Mouse (Mus musculus): Measurements from ENCODE around the gene Medag.
A peak's percentile ranks its signal among the peaks of the same experiment; 100 is the strongest.

Medag gene

GRCm38 (mm10) chr5:149385228-149385961, 26.2 kb upstream of the Medag start:
- peak; percentile 63 for DNase-seq (ENCODE audit: low read depth)

- peak; percentile 64 for DNase-seq (ENCODE audit: low read depth)
These were observed 25.2 kb upstream of the Medag start for GRCm38 (mm10) chr5:149386294-149386850.

DNA sequence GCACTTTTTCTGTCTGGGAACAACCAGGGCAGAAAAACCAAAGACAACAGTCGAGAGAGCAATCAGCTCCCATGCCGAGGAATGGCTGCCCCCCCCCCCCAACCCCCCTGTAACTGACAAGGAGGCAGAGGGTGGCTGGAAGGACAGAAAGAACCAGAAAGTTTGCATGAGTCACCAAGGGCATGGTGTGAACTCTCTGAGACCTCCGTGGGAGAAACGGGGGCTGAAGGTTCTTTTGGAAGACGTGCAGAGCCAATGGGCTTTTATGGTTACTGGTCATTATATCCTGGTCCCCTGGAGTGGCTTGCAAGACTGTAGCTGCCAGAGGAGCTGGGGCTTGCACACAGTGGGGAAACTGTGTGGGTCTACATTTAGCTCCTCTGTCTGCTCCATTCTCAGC, 22.6 kb upstream of the Medag start:
- peak; percentile 69 for DNase-seq (ENCODE audit: low read depth)

GRCm38 (mm10) chr5:149389548-149390211, 21.9 kb upstream of the Medag start:
- DNase-seq (ENCODE audit: low read depth), result peak; percentile 95

DNA sequence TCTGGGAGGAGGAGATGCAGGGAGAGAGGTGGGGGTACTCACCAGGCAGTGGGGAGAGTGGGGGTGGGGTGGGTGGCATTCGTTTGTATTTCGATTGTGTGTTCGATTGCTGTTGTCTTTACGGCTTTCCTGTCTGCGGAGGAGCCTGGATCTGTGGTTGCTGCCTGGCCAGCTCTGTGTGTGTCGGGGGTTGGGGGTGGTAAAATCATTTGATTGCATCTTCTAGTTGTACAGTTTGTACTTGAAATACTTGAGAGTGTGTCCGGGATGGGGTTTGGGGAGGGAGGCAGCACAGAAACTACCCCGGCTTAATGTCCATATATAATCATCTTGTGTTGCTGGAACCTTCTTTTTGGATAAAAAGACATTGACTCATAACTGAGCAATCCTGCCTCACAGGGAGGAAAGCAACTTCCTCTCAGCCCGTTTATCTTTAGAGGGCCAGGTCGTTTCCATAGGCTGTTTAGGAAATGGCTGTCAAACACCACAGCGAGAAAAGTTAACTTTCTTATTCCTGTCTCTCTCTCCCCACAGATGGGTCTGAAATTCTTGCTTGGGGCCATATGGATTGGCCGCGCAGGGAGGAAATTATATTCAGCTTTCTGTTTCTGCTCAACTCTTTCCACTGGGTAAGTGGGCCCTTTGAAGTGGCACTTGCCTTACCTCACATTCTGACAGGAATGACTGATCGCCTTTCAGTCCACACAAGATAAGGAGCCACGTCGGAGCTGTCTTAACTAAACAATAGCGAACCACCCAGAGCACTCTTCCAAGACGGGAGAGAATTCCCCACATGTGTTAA, 19.8 kb upstream of the Medag start:
- DNase-seq (ENCODE audit: low read depth), result peak; percentile 83

- DNase-seq (ENCODE audit: low read depth), result peak; percentile 59
These were observed 19.0 kb upstream of the Medag start for GRCm38 (mm10) chr5:149392420-149392988.

DNA sequence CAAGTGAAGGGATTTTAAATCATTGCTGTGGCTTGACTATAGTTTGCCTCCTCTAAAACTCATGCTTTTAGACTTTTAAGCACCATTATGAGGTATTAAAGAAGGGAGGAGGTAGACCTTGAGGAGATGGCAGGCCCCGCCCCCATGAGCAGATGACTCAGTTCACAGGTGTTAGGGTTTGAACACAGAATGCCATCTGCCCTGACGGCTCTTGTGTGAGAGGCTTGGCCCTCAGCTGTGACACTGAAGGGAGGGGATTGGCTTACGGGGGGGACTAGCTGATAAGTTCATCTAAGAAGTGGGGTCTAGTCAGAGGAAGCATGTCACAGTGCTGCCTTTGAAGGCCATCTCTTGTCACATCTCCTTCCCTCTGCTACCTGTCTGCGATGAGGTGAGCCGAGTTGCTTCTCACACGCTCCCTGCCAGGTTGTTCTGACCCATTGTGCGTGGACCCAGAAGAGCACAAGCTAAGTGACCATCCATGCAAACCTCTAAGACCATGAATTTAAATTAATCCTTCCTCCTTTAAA, 10.0 kb upstream of the Medag start:
- no peak for DNase-seq (ENCODE audit: low read depth)

DNA sequence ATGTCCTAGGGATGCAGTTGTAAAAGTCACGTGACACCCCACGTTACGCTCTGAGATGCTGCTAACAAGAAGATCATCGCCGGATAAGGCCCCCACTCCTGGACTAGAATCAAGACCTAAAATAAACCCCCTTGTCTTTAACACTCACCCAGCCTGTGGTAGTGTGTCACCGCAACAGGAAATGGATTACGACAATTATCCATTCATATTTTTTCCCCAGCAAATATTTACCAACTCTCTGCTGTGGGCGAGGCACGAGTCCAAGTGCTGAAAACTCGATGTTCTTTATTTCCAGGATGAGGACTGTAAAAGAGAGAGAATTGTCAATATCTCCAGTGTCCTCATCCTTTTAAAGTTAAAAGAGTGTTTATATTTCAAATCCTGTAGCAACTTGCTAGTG, 9.5 kb upstream of the Medag start:
- no peak for DNase-seq (ENCODE audit: low read depth)

DNA sequence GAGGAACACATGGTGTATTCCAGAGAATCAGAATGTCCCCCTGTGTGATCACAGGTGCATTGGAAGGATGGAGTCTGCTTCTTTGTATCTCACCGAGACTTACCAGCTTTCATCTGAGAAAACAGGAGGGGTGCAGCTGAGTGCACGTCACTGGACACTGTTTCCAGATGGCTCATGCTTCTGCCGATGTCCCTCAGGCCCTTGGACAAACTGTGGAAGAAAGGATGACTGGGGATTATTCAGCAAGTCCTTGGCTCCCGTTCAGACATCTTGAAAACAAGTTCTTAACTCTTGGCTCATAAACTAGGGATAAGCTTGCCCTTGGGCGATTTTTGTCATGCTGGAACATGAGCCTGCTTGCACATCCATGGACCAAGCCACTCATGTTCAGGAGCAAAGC, 8.2 kb upstream of the Medag start:
- DNase-seq (ENCODE audit: low read depth), result peak; percentile 94

DNA sequence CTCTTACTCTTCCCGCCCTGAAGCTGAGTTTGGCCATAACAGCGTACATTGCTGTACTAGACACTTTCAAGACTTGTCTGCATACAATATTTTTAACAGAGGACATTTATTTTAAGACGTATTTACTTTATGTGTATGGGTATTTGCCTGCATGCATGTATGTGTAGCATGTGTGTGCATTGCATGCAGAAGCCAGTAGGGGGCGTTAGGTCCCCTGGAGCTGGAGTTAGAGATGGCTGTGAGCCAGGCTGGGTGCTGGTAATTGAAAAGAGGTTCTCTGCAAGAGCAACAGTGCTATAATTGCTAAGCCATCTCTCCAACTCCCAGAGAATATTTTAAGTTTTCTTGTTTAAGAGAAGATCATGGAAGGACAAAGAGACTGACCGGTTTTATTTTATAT, 6.8 kb upstream of the Medag start:
- DNase-seq (ENCODE audit: low read depth), result no peak

GRCm38 (mm10) chr5:149406791-149407276, 4.7 kb upstream of the Medag start:
- peak; percentile 83 for DNase-seq (ENCODE audit: low read depth)

DNA sequence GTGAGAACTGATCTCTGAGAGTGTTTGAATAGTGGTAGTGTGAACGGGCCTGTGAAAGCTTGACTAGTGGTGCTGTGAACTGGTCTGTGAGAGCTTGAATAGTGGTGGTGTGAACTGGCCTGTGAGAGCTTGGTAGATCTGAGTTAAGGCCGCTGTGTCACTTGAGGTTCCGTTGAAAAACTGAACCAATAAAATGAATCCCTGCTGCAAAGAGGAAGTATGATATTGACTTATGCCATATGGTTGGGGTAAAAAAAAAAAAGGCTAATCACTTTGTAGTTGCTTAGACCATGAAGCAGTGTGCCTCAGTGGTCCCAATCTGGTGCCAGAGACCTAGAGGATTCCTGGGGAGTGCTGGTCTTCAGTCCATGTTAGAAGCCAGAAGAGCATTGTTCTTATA, 2.0 kb upstream of the Medag start:
- no peak for DNase-seq (ENCODE audit: low read depth)

GRCm38 (mm10) chr5:149412194-149412575, 636 bp downstream of the Medag start:
- no peak for DNase-seq (ENCODE audit: low read depth)

- peak; percentile 16 for DNase-seq (ENCODE audit: low read depth)
These were observed 1.1 kb downstream of the Medag start for GRCm38 (mm10) chr5:149412671-149413070.

- DNase-seq (ENCODE audit: low read depth), result peak; percentile 23
These were observed 3.0 kb downstream of the Medag start for GRCm38 (mm10) chr5:149414369-149415167.

GRCm38 (mm10) chr5:149417381-149417780, 5.8 kb downstream of the Medag start:
- peak; percentile 55 for DNase-seq (ENCODE audit: low read depth)

DNA sequence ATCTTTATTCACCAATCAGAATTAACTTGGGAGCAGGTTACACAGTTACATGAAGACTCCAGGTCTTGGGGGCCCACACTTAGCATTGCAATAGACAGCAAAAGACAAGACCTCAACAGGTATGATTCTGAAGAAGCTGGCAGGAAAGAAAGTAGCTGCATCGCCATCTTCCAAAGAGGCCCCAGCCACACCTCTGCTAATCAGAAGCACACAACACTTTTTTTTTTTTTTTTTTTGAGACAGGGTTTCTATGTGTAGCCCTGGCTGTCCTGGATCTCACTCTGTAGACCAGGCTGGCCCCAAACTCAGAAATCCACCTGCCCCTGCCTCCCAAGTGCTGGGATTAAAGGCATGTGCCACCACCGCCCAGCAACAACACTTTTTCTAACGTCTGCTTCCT, 15.0 kb downstream of the Medag start:
- DNase-seq (ENCODE audit: low read depth), result no peak

DNA sequence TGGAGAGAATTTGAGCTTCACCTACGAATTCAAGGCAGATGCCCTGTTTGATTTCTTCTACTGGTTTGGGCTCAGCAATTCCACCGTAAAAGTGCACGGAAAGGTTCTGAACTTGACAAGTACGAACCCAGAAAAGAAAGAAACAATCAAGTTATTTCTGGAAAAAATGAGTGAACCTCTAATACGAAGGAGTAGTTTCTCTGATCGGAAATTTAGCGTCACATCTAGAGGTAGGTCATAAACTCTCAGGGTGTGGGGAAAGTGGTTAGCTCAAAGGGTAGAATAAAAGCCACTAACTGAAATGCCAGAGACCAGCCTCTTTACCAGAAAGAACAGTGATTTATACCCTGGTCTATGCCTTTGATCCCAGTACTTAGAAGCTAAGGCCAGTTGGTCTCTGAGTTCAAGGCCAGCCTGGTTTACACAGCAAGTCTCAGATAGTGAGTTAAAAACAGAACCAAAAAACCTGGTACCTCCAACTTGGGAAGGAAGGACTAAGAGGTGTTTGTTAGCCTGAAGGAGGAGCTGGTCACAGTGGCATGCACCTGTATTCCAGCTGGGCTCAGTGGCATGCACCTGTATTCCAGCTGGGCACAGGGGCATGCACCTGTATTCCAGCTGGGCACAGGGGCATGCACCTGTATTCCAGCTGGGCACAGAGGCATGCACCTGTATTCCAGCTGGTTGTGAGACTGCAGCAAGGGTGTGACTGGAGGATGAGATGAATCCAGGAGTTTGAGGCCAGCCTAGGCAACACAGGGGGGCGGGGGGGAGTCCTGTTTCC, 15.9 kb downstream of the Medag start:
- DNase-seq (ENCODE audit: low read depth), result no peak

DNA sequence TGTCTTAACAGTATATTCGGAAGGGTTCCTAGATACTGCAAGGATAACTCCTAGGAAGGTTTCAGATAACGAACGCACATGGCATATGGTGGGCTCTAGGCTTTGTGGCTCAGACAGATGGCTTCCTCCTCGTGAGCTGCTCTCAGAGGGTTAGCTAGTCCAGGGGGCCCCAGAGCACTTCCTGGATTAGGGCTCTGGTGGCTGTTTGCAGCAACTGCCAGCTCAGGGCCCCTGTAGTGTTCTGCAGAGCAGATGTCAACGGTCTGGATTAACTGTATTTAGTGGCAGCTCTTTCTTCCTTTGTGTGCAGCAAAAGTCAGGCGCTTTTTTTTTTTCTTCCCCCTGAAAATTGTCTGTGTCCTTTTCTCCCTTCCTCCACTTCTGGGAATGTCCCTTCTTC, 16.8 kb downstream of the Medag start:
- DNase-seq (ENCODE audit: low read depth), result no peak

GRCm38 (mm10) chr5:149428810-149429255, 17.3 kb downstream of the Medag start:
- DNase-seq (ENCODE audit: low read depth), result no peak

Measured in NIH3T3 (cell line).